8 mouse cellular contexts compared by ENCODE assay signal in the genomic region with DNA sequence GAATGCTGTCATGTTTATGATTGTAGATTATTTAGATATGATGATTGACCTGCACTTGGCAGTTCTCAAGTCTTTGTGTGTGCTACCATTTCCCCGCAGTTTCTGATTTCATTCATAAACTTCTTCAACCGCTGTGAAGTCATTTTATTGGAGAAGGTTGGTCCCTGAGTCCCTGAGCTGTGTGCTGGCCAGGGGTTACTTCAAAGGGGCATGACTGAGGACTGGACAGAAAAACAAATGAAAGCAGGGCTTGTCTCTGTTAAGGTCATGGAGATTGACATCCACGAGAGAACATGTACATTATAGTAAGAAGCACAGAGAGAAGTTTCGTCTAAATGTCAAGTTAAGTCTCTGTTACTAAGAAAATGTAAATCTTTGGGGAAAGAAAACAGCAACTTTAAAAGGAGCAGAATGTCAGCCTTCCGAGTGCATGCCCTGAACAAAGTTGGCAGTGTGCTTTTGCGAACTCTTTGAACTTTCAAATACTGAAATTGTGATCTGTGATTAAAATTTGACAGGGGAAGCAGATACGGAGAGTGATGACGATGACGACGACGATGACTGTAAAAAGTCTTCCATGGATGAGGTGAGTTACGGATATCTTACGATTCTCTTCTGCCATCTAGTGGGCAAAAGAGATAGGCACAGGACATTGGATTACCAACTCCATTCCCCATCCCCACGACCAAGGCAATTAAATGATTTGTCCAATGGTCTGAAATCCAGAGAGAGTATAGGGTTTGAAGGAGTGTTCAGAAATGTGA.
DNase-seq lines count a peak whose midpoint lies in the region; ATAC-seq and TF ChIP-seq lines count a peak whose summit lies in the region.

No protein-coding gene starts in this region.

- H3K4me2 ChIP-seq in intestine, embryonic 14.5 days (ENCODE audit: low read length): peak overlapping the region; percentile 44
- peak overlapping the region; percentile 41 for H3K4me2 ChIP-seq in midbrain, embryonic 11.5 days
- H3K4me2 ChIP-seq in stomach, postnatal 0 days (replicated peaks; ENCODE audit: low read depth): peak overlapping the region; percentile 46

- no peak overlapping the region for H3K4me3 ChIP-seq in G1E (ENCODE audit: low read depth, low read length)
- peak overlapping the region; percentile 6; the same call in 1 of the 2 replicates for H3K4me3 ChIP-seq in intestine, embryonic 14.5 days (ENCODE audit: low read depth, low read length)
- H3K4me3 ChIP-seq in midbrain, embryonic 11.5 days (ENCODE audit: low read depth, low read length): no peak overlapping the region
- no peak overlapping the region; the same call in 1 of the 2 replicates for H3K4me3 ChIP-seq in stomach, postnatal 0 days (ENCODE audit: low read depth, low read length)

- no peaks in the 10 kb centered on the region for H3K9me3 ChIP-seq in G1E (replicated peaks)
- H3K9me3 ChIP-seq in intestine, embryonic 14.5 days (ENCODE audit: control insufficient read depth, low read length): no peaks in the 10 kb centered on the region
- no peaks in the 10 kb centered on the region for H3K9me3 ChIP-seq in midbrain, embryonic 11.5 days (ENCODE audit: control insufficient read depth, low read length)
- no peaks in the 10 kb centered on the region for H3K9me3 ChIP-seq in stomach, postnatal 0 days (ENCODE audit: control insufficient read depth, low read length)

- H3K27ac ChIP-seq in intestine, embryonic 14.5 days (ENCODE audit: low read depth): no peak overlapping the region
- H3K27ac ChIP-seq in midbrain, embryonic 11.5 days (ENCODE audit: low read depth, low read length): no peak overlapping the region
- no peak overlapping the region for H3K27ac ChIP-seq in stomach, postnatal 0 days (replicated peaks)

- no peaks in the 10 kb centered on the region for H3K4me1 ChIP-seq in G1E (ENCODE audit: insufficient read depth, low read depth, low read length)
- H3K4me1 ChIP-seq in intestine, embryonic 14.5 days (replicated peaks; ENCODE audit: control insufficient read depth, insufficient read depth, low read length): no peaks in the 10 kb centered on the region
- no peaks in the 10 kb centered on the region; the same call in 1 of the 2 replicates for H3K4me1 ChIP-seq in midbrain, embryonic 11.5 days (ENCODE audit: control insufficient read depth, insufficient read depth, low read length)
- H3K4me1 ChIP-seq in stomach, postnatal 0 days (replicated peaks; ENCODE audit: control insufficient read depth, insufficient read depth): no peaks in the 10 kb centered on the region

- 8% methylated on average over 14 of the region's 14 CpGs for WGBS in intestine, embryonic 14.5 days
- WGBS in midbrain, embryonic 11.5 days: 15% methylated on average over 14 of the region's 14 CpGs
- WGBS in stomach, postnatal 0 days: 7% methylated on average over 14 of the region's 14 CpGs

- no peaks in the 10 kb centered on the region for H3K36me3 ChIP-seq in G1E (replicated peaks)
- H3K36me3 ChIP-seq in intestine, embryonic 14.5 days (ENCODE audit: control insufficient read depth, insufficient read depth, low read length): no peaks in the 10 kb centered on the region
- no peaks in the 10 kb centered on the region for H3K36me3 ChIP-seq in midbrain, embryonic 11.5 days (ENCODE audit: control insufficient read depth, insufficient read depth, low read length)
- H3K36me3 ChIP-seq in stomach, postnatal 0 days (ENCODE audit: control insufficient read depth, insufficient read depth, low read length): no peaks in the 10 kb centered on the region

- no peaks in the 10 kb centered on the region for H3K27me3 ChIP-seq in G1E (ENCODE audit: insufficient read depth, low read length)
- H3K27me3 ChIP-seq in intestine, embryonic 14.5 days (replicated peaks; ENCODE audit: control insufficient read depth, insufficient read depth, low read length): no peaks in the 10 kb centered on the region
- 0 out of 2 replicates have a peak, but pooled peaks cover 3% of the 10 kb centered on the region for H3K27me3 ChIP-seq in midbrain, embryonic 11.5 days (ENCODE audit: control insufficient read depth, insufficient read depth, low read length)
- no peaks in the 10 kb centered on the region for H3K27me3 ChIP-seq in stomach, postnatal 0 days (ENCODE audit: control insufficient read depth, insufficient read depth, low read length)

- H3K9ac ChIP-seq in intestine, embryonic 14.5 days (ENCODE audit: low read length): no peak overlapping the region
- no peak overlapping the region for H3K9ac ChIP-seq in midbrain, embryonic 11.5 days (ENCODE audit: low read length)
- no peak overlapping the region for H3K9ac ChIP-seq in stomach, postnatal 0 days (ENCODE audit: low read length)

- peak; percentile 14 for DNase-seq in 3134 (ENCODE audit: extremely low read depth, insufficient read length, low spot score)
- peak; percentile 2 for DNase-seq in G1E (ENCODE audit: low spot score)
- peak; percentile 35 for DNase-seq in cerebellum, adult 9-11 months
- DNase-seq in intestine, embryonic 14.5 days (ENCODE audit: low spot score): peak; percentile 67
- DNase-seq in left cerebral cortex, adult 8-10 months (ENCODE audit: low spot score in 2 of 2): peak; percentile 10 to 27
- peak; percentile 94 for DNase-seq in midbrain, embryonic 11.5 days (ENCODE audit: low spot score, missing footprints)
- DNase-seq in stomach, postnatal 0 days (ENCODE audit: low spot score): peak; percentile 23

- TF ChIP-seq CTCF in G1E (IDR thresholded peaks at IDR 0.05; ENCODE audit: low read depth, low read length): peak; percentile 37; the same call in 1 of the 2 replicates
- TF ChIP-seq CTCF in stomach, postnatal 0 days (IDR thresholded peaks at IDR 0.05; ENCODE audit: low read depth): peak; percentile 93

- TF ChIP-seq EP300 in stomach, postnatal 0 days (optimal IDR thresholded peaks at IDR 0.05): no peak

- no peak for ATAC-seq in G1E (ENCODE audit: extremely low read depth, insufficient number of reproducible peaks, low FRiP score, poor library complexity, severe bottlenecking)
- peak; percentile 90 for ATAC-seq in frontal cortex, adult (ENCODE audit: low TSS enrichment)
- ATAC-seq in intestine, embryonic 14.5 days (replicated peaks; ENCODE audit: low FRiP score, low TSS enrichment, low read depth): peak; percentile 54; the same call in 1 of the 2 replicates
- ATAC-seq in midbrain, embryonic 11.5 days (ENCODE audit: low FRiP score): peak; percentile 85
- no peak for ATAC-seq in stomach, postnatal 0 days (ENCODE audit: low FRiP score, low TSS enrichment)

Comparison
In these comparisons a context has a peak if more than half of its experiments do, and no peak if none do; other contexts are left out.
1. DNase-seq: peak in every context shown above with its lines; median percentile 94 in midbrain, embryonic 11.5 days; 67 in intestine, embryonic 14.5 days; 35 in cerebellum, adult 9-11 months; 23 in stomach, postnatal 0 days; 18 in left cerebral cortex, adult 8-10 months; 14 in 3134; 2 in G1E.
2. ATAC-seq: peak in frontal cortex, adult (single experiment), intestine, embryonic 14.5 days (single experiment) and midbrain, embryonic 11.5 days (single experiment); none in G1E (single experiment) and stomach, postnatal 0 days (single experiment).
3. Peak in every context shown above with its lines, with median percentiles within 50 percentile points of each other: H3K4me2 ChIP-seq.